Mouse (Mus musculus) embryonic facial prominence, embryonic 15.5 days (tissue): ENCODE data around the gene Cd38. TPM values are rescaled to one million over a fixed set of nuclear protein-coding genes. Genes with fewer than 3 reads are reported as not detected.
"Not testable (repeated sequence)": the region's sequence is repeated elsewhere in the genome, so short reads cannot be mapped to it uniquely, and the experiment has no call there.

Experiments used
- ATAC-seq: fragments of 200-750 bp; cut with Nextera tagmentation; 2 replicates; pipeline ENCODE4 v1.8.0; 2017; ENCODE audit warnings: low read depth, moderate TSS enrichment; ENCODE audit not compliant: insufficient number of reproducible peaks, low FRiP score, low TSS enrichment
- H3K27ac ChIP-seq: fragments of 300-500 bp; sonication (generic); replicated peaks from 2 replicates; pipeline ENCODE4 v1.5.1; 2015; ENCODE audit warnings: mild to moderate bottlenecking, inconsistent platforms
- H3K27me3 ChIP-seq: fragments of 300-500 bp; sonication (generic); 2 replicates; pipeline ENCODE4 v1.6.1; 2015; ENCODE audit warnings: inconsistent platforms
- H3K36me3 ChIP-seq: fragments of 300-500 bp; sonication (generic); 2 replicates; pipeline ENCODE4 v1.6.1; 2015; ENCODE audit warnings: mild to moderate bottlenecking, inconsistent platforms
- H3K4me1 ChIP-seq: fragments of 300-500 bp; sonication (generic); 2 replicates; pipeline ENCODE4 v1.6.1; 2015; ENCODE audit warnings: inconsistent platforms
- H3K4me2 ChIP-seq: fragments of 300-500 bp; sonication (generic); replicated peaks from 2 replicates; pipeline ENCODE4 v1.6.1; 2015; ENCODE audit warnings: mild to moderate bottlenecking, inconsistent platforms
- H3K4me3 ChIP-seq: fragments of 300-500 bp; sonication (generic); replicated peaks from 2 replicates; pipeline ENCODE4 v1.5.1; 2015; ENCODE audit warnings: mild to moderate bottlenecking, inconsistent platforms
- H3K9ac ChIP-seq: fragments of 300-500 bp; sonication (generic); 2 replicates; pipeline ENCODE4 v1.6.1; 2015; ENCODE audit warnings: inconsistent platforms
- H3K9me3 ChIP-seq: fragments of 300-500 bp; sonication (generic); replicated peaks from 2 replicates; pipeline ENCODE4 v1.6.1; 2016; ENCODE audit warnings: inconsistent platforms
- WGBS: fragments of 180-500 bp; shearing (Covaris S2); methylation state at CpG from one replicate; pipeline ENCODE4 v1.1.7; 2015; 5-methylcytosine and 5-hydroxymethylcytosine counted together
- polyA plus RNA-seq: library from polyadenylated mRNA; unstranded; fragments of >200 nt; fragmentation: Nextera tagmentation; extraction: Ambion mirVana; gene quantifications from 2 replicates; pipeline ENCODE4 v1.2.1, GENCODE M21; 2015

Gene Cd38
- polyA plus RNA-seq, 1 experiment from 2014 or later = 6.5 TPM

GRCm38 (mm10) chr5:43894113-43894512 is 25.8 kb downstream of the Cd38 start:
- no peaks in the 10 kb centered on the region for H3K4me1 ChIP-seq
- no peak overlapping the region for H3K4me2 ChIP-seq
- H3K9me3 ChIP-seq = no peaks in the 10 kb centered on the region
- WGBS = 65% methylated on average over 2 of the region's 2 CpGs
- no peak overlapping the region for H3K27ac ChIP-seq
- no peak for ATAC-seq
- H3K9ac ChIP-seq = no peak overlapping the region
- no peak overlapping the region for H3K4me3 ChIP-seq
- H3K27me3 ChIP-seq = no peaks in the 10 kb centered on the region
- H3K36me3 ChIP-seq = no peaks in the 10 kb centered on the region

GRCm38 (mm10) chr5:43895931-43896330 is 27.6 kb downstream of the Cd38 start:
- Histone ChIP-seq H3K4me1 (no peaks in the 10 kb centered on the region), H3K27ac (no peak overlapping the region), H3K9me3 (no peaks in the 10 kb centered on the region), H3K4me3 (no peak overlapping the region), H3K4me2 (no peak overlapping the region), H3K27me3 (no peaks in the 10 kb centered on the region), H3K9ac (no peak overlapping the region), H3K36me3 (no peaks in the 10 kb centered on the region)
- ATAC-seq = no peak
- WGBS = 44% methylated on average over 3 of the region's 3 CpGs

GRCm38 (mm10) chr5:43904685-43905084 is 36.3 kb downstream of the Cd38 start:
- Histone ChIP-seq H3K36me3 (no peaks in the 10 kb centered on the region), H3K27ac (no peak overlapping the region), H3K27me3 (no peaks in the 10 kb centered on the region), H3K4me2 (no peak overlapping the region), H3K4me1 (no peaks in the 10 kb centered on the region), H3K9ac (no peak overlapping the region), H3K4me3 (no peak overlapping the region), H3K9me3 (no peaks in the 10 kb centered on the region)
- ATAC-seq = no peak
- 92% methylated on average over 3 of the region's 3 CpGs for WGBS

GRCm38 (mm10) chr5:43909213-43909612 is 40.9 kb downstream of the Cd38 start:
- H3K27me3 ChIP-seq = no peaks in the 10 kb centered on the region
- H3K4me1 ChIP-seq = no peaks in the 10 kb centered on the region
- ATAC-seq = no peak
- H3K27ac ChIP-seq = no peak overlapping the region
- no peaks in the 10 kb centered on the region for H3K36me3 ChIP-seq
- H3K4me3 ChIP-seq = no peak overlapping the region
- H3K9ac ChIP-seq = no peak overlapping the region
- H3K4me2 ChIP-seq = no peak overlapping the region
- H3K9me3 ChIP-seq = no peaks in the 10 kb centered on the region
- WGBS = 49% methylated on average over 9 of the region's 9 CpGs

GRCm38 (mm10) chr5:43910006-43910405 is 41.7 kb downstream of the Cd38 start:
- Histone ChIP-seq H3K9me3 (no peaks in the 10 kb centered on the region), H3K4me3 (no peak overlapping the region), H3K27me3 (no peaks in the 10 kb centered on the region), H3K27ac (no peak overlapping the region), H3K36me3 (no peaks in the 10 kb centered on the region), H3K9ac (no peak overlapping the region), H3K4me1 (no peaks in the 10 kb centered on the region), H3K4me2 (no peak overlapping the region)
- WGBS = 93% methylated on average over 6 of the region's 6 CpGs
- no peak for ATAC-seq

GRCm38 (mm10) chr5:43912844-43913243 is 44.5 kb downstream of the Cd38 start, which contains the start of gene Gm7879:
TSS of gene Gm7879 (plus strand) at chr5:43913144.
- H3K27me3 ChIP-seq, H3K9ac ChIP-seq, H3K4me3 ChIP-seq, H3K36me3 ChIP-seq, H3K27ac ChIP-seq, ATAC-seq, H3K4me1 ChIP-seq, H3K4me2 ChIP-seq, H3K9me3 ChIP-seq: not testable (repeated sequence)
- 94% methylated on average over 4 of the region's 4 CpGs for WGBS

GRCm38 (mm10) chr5:43915261-43915886 is 47.0 kb downstream of the Cd38 start:
- H3K4me3 ChIP-seq = no peak overlapping the region
- H3K9ac ChIP-seq = no peak overlapping the region
- no peak for ATAC-seq
- no peak overlapping the region for H3K4me2 ChIP-seq
- no peaks in the 10 kb centered on the region for H3K9me3 ChIP-seq
- H3K27ac ChIP-seq = no peak overlapping the region
- H3K27me3 ChIP-seq = no peaks in the 10 kb centered on the region
- WGBS = 90% methylated on average over 4 of the region's 4 CpGs
- no peaks in the 10 kb centered on the region for H3K36me3 ChIP-seq
- no peaks in the 10 kb centered on the region for H3K4me1 ChIP-seq

GRCm38 (mm10) chr5:43921877-43922276 is 53.5 kb downstream of the Cd38 start:
- WGBS = 85% methylated on average over 11 of the region's 11 CpGs
- no peaks in the 10 kb centered on the region for H3K9me3 ChIP-seq

GRCm38 (mm10) chr5:43923933-43924332 is 55.6 kb downstream of the Cd38 start:
- no peak overlapping the region for H3K9ac ChIP-seq
- H3K36me3 ChIP-seq = no peaks in the 10 kb centered on the region
- H3K27ac ChIP-seq = no peak overlapping the region
- 35% methylated on average over 4 of the region's 4 CpGs for WGBS
- H3K4me3 ChIP-seq = no peak overlapping the region
- H3K9me3 ChIP-seq = no peaks in the 10 kb centered on the region
- no peaks in the 10 kb centered on the region for H3K27me3 ChIP-seq
- ATAC-seq = no peak
- H3K4me2 ChIP-seq = no peak overlapping the region
- H3K4me1 ChIP-seq = no peaks in the 10 kb centered on the region

More at GRCm38 (mm10) chr5:43921877-43922276, 53.5 kb downstream of the Cd38 start:
- Histone ChIP-seq H3K4me3 (no peak overlapping the region), H3K4me2 (no peak overlapping the region), H3K36me3 (no peaks in the 10 kb centered on the region), H3K4me1 (no peaks in the 10 kb centered on the region), H3K27ac (no peak overlapping the region), H3K27me3 (no peaks in the 10 kb centered on the region), H3K9ac (no peak overlapping the region)
- ATAC-seq = no peak

GRCm38 (mm10) chr5:43927729-43928128 is 59.4 kb downstream of the Cd38 start:
- Histone ChIP-seq H3K9ac (no peak overlapping the region), H3K4me3 (no peak overlapping the region), H3K4me1 (no peaks in the 10 kb centered on the region), H3K27ac (no peak overlapping the region), H3K9me3 (no peaks in the 10 kb centered on the region), H3K27me3 (no peaks in the 10 kb centered on the region), H3K4me2 (no peak overlapping the region), H3K36me3 (no peaks in the 10 kb centered on the region)
- no peak for ATAC-seq

GRCm38 (mm10) chr5:43933269-43933668 is 64.9 kb downstream of the Cd38 start:
- WGBS = 53% methylated on average over 2 of the region's 2 CpGs
- H3K4me2 ChIP-seq = no peak overlapping the region
- no peaks in the 10 kb centered on the region for H3K27me3 ChIP-seq
- no peak overlapping the region for H3K27ac ChIP-seq
- H3K4me1 ChIP-seq = no peaks in the 10 kb centered on the region
- no peaks in the 10 kb centered on the region for H3K36me3 ChIP-seq
- H3K9me3 ChIP-seq = no peaks in the 10 kb centered on the region
- no peak for ATAC-seq
- no peak overlapping the region for H3K9ac ChIP-seq
- H3K4me3 ChIP-seq = no peak overlapping the region

- Histone ChIP-seq H3K36me3 (no peaks in the 10 kb centered on the region), H3K27me3 (no peaks in the 10 kb centered on the region), H3K9ac (no peak overlapping the region), H3K4me2 (peak overlapping the region; percentile 51), H3K9me3 (no peaks in the 10 kb centered on the region), H3K4me3 (no peak overlapping the region), H3K27ac (peak overlapping the region; percentile 73), H3K4me1 (peaks cover 18% of the 10 kb centered on the region; the same call in 1 of the 2 replicates)
- 23% methylated on average over 9 of the region's 9 CpGs for WGBS
- no peak for ATAC-seq
Observed at GRCm38 (mm10) chr5:43947330-43947977, 79.1 kb downstream of the Cd38 start.
